Mouse (Mus musculus): ENCODE measurements around the gene Hist1h4i.

The Hist1h4i gene

GRCm38 (mm10) chr13:22036149-22036956 lies 4.8 kb downstream of the Hist1h4i start:
- peak; percentile 61 for DNase-seq

- peak; percentile 96 for DNase-seq
Measured at GRCm38 (mm10) chr13:22035267-22036148, 5.7 kb downstream of the Hist1h4i start, which contains the start of the genes Hist1h2ah and Hist1h2bk. Hist1h2ah (minus strand) TSS chr13:22035568. Hist1h2bk (plus strand) TSS chr13:22035870.

GRCm38 (mm10) chr13:22034443-22035266 lies 6.5 kb downstream of the Hist1h4i start:
- DNase-seq, result peak; percentile 52

GRCm38 (mm10) chr13:22033741-22034442 lies 7.3 kb downstream of the Hist1h4i start:
- peak; percentile 43 for DNase-seq

- peak; percentile 74 for DNase-seq
Measured at GRCm38 (mm10) chr13:22030493-22030892, 10.7 kb downstream of the Hist1h4i start.

GRCm38 (mm10) chr13:22029928-22030327 lies 11.2 kb downstream of the Hist1h4i start:
- DNase-seq, result peak; percentile 61

- DNase-seq, result peak; percentile 92
Measured at GRCm38 (mm10) chr13:22028673-22029460, 12.3 kb downstream of the Hist1h4i start.

GRCm38 (mm10) chr13:22026058-22027031 lies 14.8 kb downstream of the Hist1h4i start:
- peak; percentile 91 for DNase-seq

GRCm38 (mm10) chr13:22022241-22022640 lies 18.9 kb downstream of the Hist1h4i start:
- peak; percentile 90 for DNase-seq

GRCm38 (mm10) chr13:22021581-22021980 lies 19.6 kb downstream of the Hist1h4i start:
- DNase-seq, result peak; percentile 65

GRCm38 (mm10) chr13:22020901-22021339 lies 20.2 kb downstream of the Hist1h4i start:
- peak; percentile 81 for DNase-seq

- DNase-seq, result peak; percentile 59
Measured at GRCm38 (mm10) chr13:22019934-22020835, 21.0 kb downstream of the Hist1h4i start.

- peak; percentile 83 for DNase-seq
Measured at GRCm38 (mm10) chr13:22015479-22016450, 25.4 kb downstream of the Hist1h4i start.

GRCm38 (mm10) chr13:22014411-22014845 lies 26.7 kb downstream of the Hist1h4i start:
- peak; percentile 51 for DNase-seq

- no peak for DNase-seq
Measured at GRCm38 (mm10) chr13:22013716-22014115, 27.4 kb downstream of the Hist1h4i start.

- DNase-seq, result no peak
Measured at GRCm38 (mm10) chr13:22009642-22010041, 31.5 kb downstream of the Hist1h4i start, which contains the start of gene Prss16. Prss16 (minus strand) TSS chr13:22009742.

- no peak for DNase-seq
Measured at GRCm38 (mm10) chr13:22008707-22009106, 32.5 kb downstream of the Hist1h4i start.
